Mouse (Mus musculus): ENCODE data around the gene 4933428G20Rik.

4933428G20Rik gene

GRCm38 (mm10) chr11:97532950-97533582 lies 32.9 kb upstream of the 4933428G20Rik start:
- DNase-seq (ENCODE audit: low read depth, low spot score) = peak; percentile 55

GRCm38 (mm10) chr11:97532354-97532753 lies 32.2 kb upstream of the 4933428G20Rik start:
- no peak for DNase-seq (ENCODE audit: low read depth, low spot score)

GRCm38 (mm10) chr11:97531381-97532260 lies 31.5 kb upstream of the 4933428G20Rik start:
- peak; percentile 92 for DNase-seq (ENCODE audit: low read depth, low spot score)

GRCm38 (mm10) chr11:97530961-97531360 lies 30.8 kb upstream of the 4933428G20Rik start:
- no peak for DNase-seq (ENCODE audit: low read depth, low spot score)

GRCm38 (mm10) chr11:97530069-97530468 lies 29.9 kb upstream of the 4933428G20Rik start:
- DNase-seq (ENCODE audit: low read depth, low spot score) = no peak

- no peak for DNase-seq (ENCODE audit: low read depth, low spot score)
These were observed 28.2 kb upstream of the 4933428G20Rik start for GRCm38 (mm10) chr11:97528282-97528808.

GRCm38 (mm10) chr11:97525313-97525712 lies 25.2 kb upstream of the 4933428G20Rik start:
- DNase-seq (ENCODE audit: low read depth, low spot score) = no peak

GRCm38 (mm10) chr11:97524306-97524705 lies 24.2 kb upstream of the 4933428G20Rik start:
- no peak for DNase-seq (ENCODE audit: low read depth, low spot score)

GRCm38 (mm10) chr11:97523827-97524261 lies 23.7 kb upstream of the 4933428G20Rik start:
- no peak for DNase-seq (ENCODE audit: low read depth, low spot score)

- no peak for DNase-seq (ENCODE audit: low read depth, low spot score)
These were observed 23.0 kb upstream of the 4933428G20Rik start for GRCm38 (mm10) chr11:97523107-97523506.

GRCm38 (mm10) chr11:97521741-97522474 lies 21.8 kb upstream of the 4933428G20Rik start:
- DNase-seq (ENCODE audit: low read depth, low spot score) = no peak

GRCm38 (mm10) chr11:97520541-97520940 lies 20.4 kb upstream of the 4933428G20Rik start:
- DNase-seq (ENCODE audit: low read depth, low spot score) = no peak

- DNase-seq (ENCODE audit: low read depth, low spot score) = peak; percentile 71
These were observed 12.9 kb upstream of the 4933428G20Rik start for GRCm38 (mm10) chr11:97513066-97513465.

GRCm38 (mm10) chr11:97512511-97512910 lies 12.4 kb upstream of the 4933428G20Rik start:
- no peak for DNase-seq (ENCODE audit: low read depth, low spot score)

GRCm38 (mm10) chr11:97511661-97512369 lies 11.7 kb upstream of the 4933428G20Rik start:
- peak; percentile 90 for DNase-seq (ENCODE audit: low read depth, low spot score)

- DNase-seq (ENCODE audit: low read depth, low spot score) = peak; percentile 90
These were observed 11.0 kb upstream of the 4933428G20Rik start for GRCm38 (mm10) chr11:97510966-97511660.

GRCm38 (mm10) chr11:97509715-97510485 lies 9.8 kb upstream of the 4933428G20Rik start:
- no peak for DNase-seq (ENCODE audit: low read depth, low spot score)

GRCm38 (mm10) chr11:97509058-97509457 lies 8.9 kb upstream of the 4933428G20Rik start:
- no peak for DNase-seq (ENCODE audit: low read depth, low spot score)

GRCm38 (mm10) chr11:97508198-97508597 lies 8.1 kb upstream of the 4933428G20Rik start:
- no peak for DNase-seq (ENCODE audit: low read depth, low spot score)

- peak; percentile 58 for DNase-seq (ENCODE audit: low read depth, low spot score)
These were observed 6.2 kb upstream of the 4933428G20Rik start for GRCm38 (mm10) chr11:97506331-97506730.

Data from ES-CJ7 (cell line).